Mouse (Mus musculus) thymus, adult 2 months (tissue): ENCODE data around the gene Gm815.

Experiments
- CTCF ChIP-seq: fragments of 200-500 bp; IDR thresholded peaks from 2 replicates; pipeline ENCODE4 v1.5.1; 2012; ENCODE audit warnings: mild to moderate bottlenecking, control low read depth, low read length, moderate library complexity, borderline replicate concordance; ENCODE audit not compliant: control insufficient read depth, poor library complexity, insufficient read depth; ENCODE audit errors: extremely low read depth
- POLR2A ChIP-seq: fragments of 200-500 bp; IDR thresholded peaks from 2 replicates; pipeline ENCODE4 v1.6.1; 2012; ENCODE audit warnings: mild to moderate bottlenecking, low read length, control low read depth, moderate library complexity; ENCODE audit not compliant: control insufficient read depth, poor library complexity, insufficient read depth; ENCODE audit errors: extremely low read depth

GRCm38 (mm10) chr19:26864975-26865690 lies 20.5 kb upstream of the Gm815 start:
- TF ChIP-seq CTCF (no peak), POLR2A (no peak)
